Mouse (Mus musculus) inflammation-experienced regulatory T-cells (primary cell): Measurements from ENCODE around the gene Olfr532. TPM values are rescaled to one million over a fixed set of nuclear protein-coding genes. Genes with fewer than 3 reads are reported as not detected.

Experiments used
- polyA plus RNA-seq, 2 experiments: library from polyadenylated mRNA; unstranded; fragments of 100-300 nt; shearing (Covaris generic); gene quantifications; one replicate each; pipeline ENCODE4 v1.2.1; 2017

The Olfr532 gene
- polyA plus RNA-seq, result 1 to 10 TPM in 1 of 2 experiments, under 1 TPM in 1; 0.29 to 1.4 TPM

DNA sequence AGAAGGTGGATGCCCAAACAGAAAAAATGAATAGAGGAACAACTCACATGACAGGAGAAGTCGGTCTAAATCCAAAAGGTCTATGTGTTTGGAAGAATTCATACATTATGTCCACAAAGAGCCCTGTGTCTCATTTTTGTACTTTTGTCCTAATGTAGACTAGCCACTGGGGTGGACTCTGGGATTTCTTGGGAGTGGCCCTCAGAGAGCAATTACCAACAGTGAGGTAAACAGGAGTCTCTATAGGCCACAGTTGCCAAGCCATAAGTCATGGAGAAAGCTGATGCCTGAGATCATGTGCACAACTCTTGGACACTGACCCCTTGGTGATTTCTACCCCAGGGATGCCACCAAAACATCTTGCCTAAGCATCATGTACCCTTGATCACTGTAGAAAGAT, at the start of gene Olfr532:
Olfr532 (minus strand) TSS at position 101 of the 400 bp plus-strand sequence.

DNA sequence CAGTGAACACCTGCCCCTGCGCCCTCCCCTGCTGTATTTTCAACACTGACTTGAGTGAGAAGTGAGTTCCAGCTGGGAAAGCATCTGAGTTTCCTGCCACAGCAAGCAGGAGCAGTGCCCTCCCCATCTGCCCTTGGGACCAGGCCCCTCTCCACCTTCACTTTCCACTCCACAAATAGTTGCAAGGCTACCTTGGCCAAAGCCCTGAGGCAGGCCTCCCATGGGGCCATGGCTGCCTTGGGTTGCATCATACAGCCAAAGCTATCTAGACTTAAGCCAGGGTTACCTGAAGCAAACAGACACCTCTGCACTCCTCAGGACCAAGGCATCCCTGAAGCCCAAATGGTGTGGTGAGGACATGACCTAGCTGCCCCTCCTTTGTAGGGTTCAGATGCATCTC, 41.6 kb upstream of the Olfr532 start, which contains the start of gene Olfr533:
Olfr533 (plus strand) TSS at position 301 of the 400 bp plus-strand sequence.

DNA sequence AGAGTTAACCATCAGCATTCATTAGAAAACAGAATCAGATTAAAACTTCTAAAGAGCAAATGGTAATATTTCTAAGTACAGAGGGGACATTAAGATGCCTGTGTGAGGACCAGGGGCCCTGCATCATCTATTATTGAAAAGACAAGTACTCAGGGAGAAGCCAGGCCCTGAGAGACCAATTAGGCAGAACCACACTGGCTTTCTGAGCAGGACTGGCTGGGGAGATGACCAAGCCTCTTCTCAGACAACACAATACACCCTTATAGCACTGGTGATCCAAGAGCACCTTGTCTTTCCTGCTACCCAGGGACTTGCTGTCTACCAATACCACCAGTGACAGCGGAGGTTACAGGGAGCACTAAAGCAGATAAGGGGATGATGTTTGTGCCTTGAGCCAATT, 18.6 kb downstream of the Olfr532 start, which contains the start of gene Olfr531:
Olfr531 (minus strand) TSS at position 101 of the 400 bp plus-strand sequence.

DNA sequence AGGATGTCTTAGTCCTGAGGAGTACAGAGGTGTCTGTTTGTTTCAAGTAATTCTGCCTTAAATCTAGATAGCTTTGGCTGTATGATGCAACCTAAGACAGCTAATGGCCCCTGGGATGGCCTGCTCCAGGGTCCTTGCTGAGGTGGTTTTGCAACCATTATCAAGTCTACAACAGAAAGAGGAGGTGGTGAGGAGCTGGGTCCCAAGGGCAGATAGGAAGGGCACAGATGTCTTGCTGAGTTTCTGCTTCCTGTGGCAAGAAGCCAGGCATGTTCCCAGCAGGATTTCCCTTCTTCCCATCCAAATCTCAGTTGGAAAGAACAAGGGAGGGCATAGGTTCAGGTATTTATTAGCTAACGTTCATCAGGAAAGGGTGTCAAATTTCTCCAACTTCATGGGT, 45.2 kb downstream of the Olfr532 start, which contains the start of gene Olfr530:
Olfr530 (minus strand) TSS at position 101 of the 400 bp plus-strand sequence.

Other genes starting within 250 kb of the Olfr532 start
- not detected for gene Olfr523, start 248.4 kb downstream of the Olfr532 start, polyA plus RNA-seq
- under 1 TPM; 0.09 to 0.12 TPM for gene Olfr524, start 215.7 kb downstream of the Olfr532 start, polyA plus RNA-seq
- gene Cd163l1, start 203.4 kb downstream of the Olfr532 start, polyA plus RNA-seq, result 1 to 10 TPM in 1 of 2 experiments, under 1 TPM in 1; 0.06 to 1.2 TPM
- gene 5830411N06Rik, start 174.4 kb downstream of the Olfr532 start, polyA plus RNA-seq, result 10 to 100 TPM in 1 of 2 experiments, under 1 TPM in 1; 0.19 to 12.3 TPM
- 1 to 10 TPM in 1 of 2 experiments, under 1 TPM in 1; 0.36 to 1.1 TPM for gene Olfr525, start 100.8 kb downstream of the Olfr532 start, polyA plus RNA-seq
- not detected for gene Olfr527, start 87.6 kb downstream of the Olfr532 start, polyA plus RNA-seq
- under 1 TPM; 0.30 to 0.80 TPM for gene Olfr60, start 60.0 kb downstream of the Olfr532 start, polyA plus RNA-seq
- gene Olfr530, start 45.3 kb downstream of the Olfr532 start, polyA plus RNA-seq, result under 1 TPM in 1 of 2 experiments, not detected in 1; 0.76 TPM
- gene Olfr531, start 18.7 kb downstream of the Olfr532 start, polyA plus RNA-seq, result under 1 TPM; 0.05 to 0.76 TPM
- under 1 TPM in 1 of 2 experiments, not detected in 1; 0.67 TPM for gene Olfr533, start 41.7 kb upstream of the Olfr532 start, polyA plus RNA-seq
- gene Olfr535, start 62.6 kb upstream of the Olfr532 start, polyA plus RNA-seq, result under 1 TPM in 1 of 2 experiments, not detected in 1; 0.04 TPM
- not detected for gene Olfr536, start 85.8 kb upstream of the Olfr532 start, polyA plus RNA-seq
- not detected for gene Olfr538, start 146.2 kb upstream of the Olfr532 start, polyA plus RNA-seq
- under 1 TPM; 0.06 to 0.12 TPM for gene Olfr46, start 179.6 kb upstream of the Olfr532 start, polyA plus RNA-seq
- gene Olfr61, start 207.3 kb upstream of the Olfr532 start, polyA plus RNA-seq, result not detected
- gene Olfr53, start 224.8 kb upstream of the Olfr532 start, polyA plus RNA-seq, result not detected
- gene Olfr539, start 238.3 kb upstream of the Olfr532 start, polyA plus RNA-seq, result under 1 TPM; 0.08 to 0.70 TPM